28 mouse cellular contexts compared by ENCODE assay signal in genomic region chr12:58924996-58925395, GRCm38 (mm10).
DNase-seq lines count a peak whose midpoint lies in the region; ATAC-seq and TF ChIP-seq lines count a peak whose summit lies in the region.
"Had no signal": no experiment of that assay in that cellular context is flagged by ENCODE, and none has a peak within 500 bp of the region (broad histone marks: within the 10 kb centered on the region; RNA-seq: fewer than 3 reads in every experiment).

No protein-coding gene starts in this region.

- H3K4me2 ChIP-seq in CH12.LX (ENCODE audit: insufficient read depth, low read depth, poor library complexity, severe bottlenecking): no peak overlapping the region
- no peak overlapping the region for H3K4me2 ChIP-seq in lung, postnatal 0 days (replicated peaks; ENCODE audit: low read depth, low read length)
- H3K4me2 ChIP-seq: embryonic facial prominence, embryonic 12.5 days; embryonic facial prominence, embryonic 15.5 days; heart, embryonic 13.5 days; hindbrain, embryonic 14.5 days had no signal

- no peak for TF ChIP-seq RAD21 in CH12.LX (IDR thresholded peaks at IDR 0.05; ENCODE audit: low read depth, low read length)

- H3K27ac ChIP-seq in CH12.LX (ENCODE audit: insufficient read depth, low read depth): no peak overlapping the region
- H3K27ac ChIP-seq in ES-E14 (ENCODE audit: insufficient read depth, low read depth, low read length, poor library complexity, severe bottlenecking): no peak overlapping the region
- H3K27ac ChIP-seq in lung, postnatal 0 days (ENCODE audit: low read length): no peak overlapping the region
- H3K27ac ChIP-seq: embryonic facial prominence, embryonic 12.5 days; embryonic facial prominence, embryonic 15.5 days; gastrocnemius, adult 2 months; heart, embryonic 13.5 days; hindbrain, embryonic 14.5 days; hindbrain, postnatal 0 days had no signal

- H3K79me2 ChIP-seq in CH12.LX (replicated peaks; ENCODE audit: control insufficient read depth, extremely low read depth, insufficient read depth, poor library complexity, severe bottlenecking): no peaks in the 10 kb centered on the region

- H3K27me3 ChIP-seq in CH12.LX (replicated peaks): no peaks in the 10 kb centered on the region
- H3K27me3 ChIP-seq in lung, postnatal 0 days (replicated peaks; ENCODE audit: insufficient read depth, low read length): no peaks in the 10 kb centered on the region
- H3K27me3 ChIP-seq: embryonic facial prominence, embryonic 12.5 days; embryonic facial prominence, embryonic 15.5 days; heart, embryonic 13.5 days had no signal

- H3K4me1 ChIP-seq in CH12.LX (ENCODE audit: control insufficient read depth in 1 of 2, insufficient read depth in 2 of 2) (peaks cover 6 to 11% of the 10 kb centered on the region in 2 experiments), ES-E14 (ENCODE audit: control insufficient read depth in 2 of 2, insufficient read depth in 2 of 2, low read length in 2 of 2, poor library complexity in 1 of 2) (no peaks in the 10 kb centered on the region; a peak in 1 of 4 replicates)
- H3K4me1 ChIP-seq in lung, postnatal 0 days (ENCODE audit: insufficient read depth, low read depth, low read length): no peaks in the 10 kb centered on the region
- H3K4me1 ChIP-seq: embryonic facial prominence, embryonic 12.5 days; embryonic facial prominence, embryonic 15.5 days; heart, embryonic 13.5 days had no signal

- no peak overlapping the region for H3K9ac ChIP-seq in CH12.LX (ENCODE audit: insufficient read depth, low read depth)
- H3K9ac ChIP-seq in ES-E14 (ENCODE audit: insufficient read depth, low read depth, low read length, poor library complexity, severe bottlenecking): no peak overlapping the region
- no peak overlapping the region for H3K9ac ChIP-seq in lung, postnatal 0 days (replicated peaks; ENCODE audit: low read depth)
- H3K9ac ChIP-seq: embryonic facial prominence, embryonic 12.5 days; embryonic facial prominence, embryonic 15.5 days; forebrain, postnatal 0 days; heart, embryonic 13.5 days; hindbrain, embryonic 14.5 days had no signal

- H3K4me3 ChIP-seq in CH12.LX (replicated peaks in 1 of 3; ENCODE audit: low read depth in 2 of 3, low read length in 2 of 3, poor library complexity in 1 of 3): no peak overlapping the region
- H3K4me3 ChIP-seq in ES-E14 (ENCODE audit: insufficient read depth in 1 of 2, low read depth in 1 of 2, low read length in 2 of 2, poor library complexity in 1 of 2, severe bottlenecking in 1 of 2): no peak overlapping the region
- H3K4me3 ChIP-seq in lung, postnatal 0 days (ENCODE audit: low read depth, low read length): no peak overlapping the region
- H3K4me3 ChIP-seq: embryonic facial prominence, embryonic 12.5 days; embryonic facial prominence, embryonic 15.5 days; gastrocnemius, adult 2 months; heart, embryonic 13.5 days had no signal

- TF ChIP-seq CTCF in CH12.LX (conservative IDR thresholded peaks at IDR 0.05 in 1 of 2, IDR thresholded peaks at IDR 0.05 in 1 of 2; ENCODE audit: low read depth in 2 of 2, low read length in 2 of 2): no peak
- no peak for TF ChIP-seq CTCF in lung, postnatal 0 days (IDR thresholded peaks at IDR 0.05)

- dilution Hi-C loops in CH12.LX (cut with MboI; ENCODE audit: extremely low pct_ligation_motif_present, extremely low pct_unique_long_range_greater_than_20kb, low sequenced_read_pairs): no loop called here

- DNase-seq in CH12.LX (ENCODE audit: extremely low read depth) (no peak), ES-E14 (ENCODE audit: low read depth, low spot score) (no peak), R1 (ENCODE audit: low read depth, low spot score) (peak; percentile 64)
- DNase-seq in lung, postnatal 0 days (ENCODE audit: low spot score): no peak
- no peak for DNase-seq in kidney, postnatal 4 days
- no peak for DNase-seq in left cerebral cortex, adult 9 months (ENCODE audit: low spot score in 2 of 2)
- DNase-seq: adrenal gland, adult 2 months; adrenal gland, postnatal 14 days; B cell, adult 2 months; cerebellum, adult 11 months; cerebellum, adult 2 months; cerebellum, adult 9-11 months; cerebellum, postnatal 25 days; forebrain, postnatal 0 days; gastrocnemius, adult 2 months; gastrocnemius, postnatal 14 days; heart, adult 11 months; heart, postnatal 14 days; heart, postnatal 4 days had no signal

- 84% methylated on average over 15 of the region's 15 CpGs for WGBS in lung, postnatal 0 days

- H3K36me3 ChIP-seq in CH12.LX (replicated peaks in 1 of 2; ENCODE audit: control insufficient read depth in 1 of 2, insufficient read depth in 1 of 2, low read length in 1 of 2) (no peaks in the 10 kb centered on the region), ES-E14 (ENCODE audit: control insufficient read depth, insufficient read depth, low read length, poor library complexity, severe bottlenecking) (no peaks in the 10 kb centered on the region)
- no peaks in the 10 kb centered on the region for H3K36me3 ChIP-seq in lung, postnatal 0 days (ENCODE audit: insufficient read depth, low read length)
- H3K36me3 ChIP-seq: embryonic facial prominence, embryonic 12.5 days; embryonic facial prominence, embryonic 15.5 days; G1E; heart, embryonic 13.5 days had no signal

- H3K9me3 ChIP-seq in CH12.LX (replicated peaks; ENCODE audit: low read length) (no peaks in the 10 kb centered on the region), ES-E14 (ENCODE audit: control insufficient read depth, insufficient read depth, low read depth, low read length) (no peaks in the 10 kb centered on the region)
- no peaks in the 10 kb centered on the region for H3K9me3 ChIP-seq in lung, postnatal 0 days (ENCODE audit: low read length)
- H3K9me3 ChIP-seq: embryonic facial prominence, embryonic 12.5 days; embryonic facial prominence, embryonic 15.5 days; G1E; heart, embryonic 13.5 days had no signal

- TF ChIP-seq EP300 in CH12.LX (IDR thresholded peaks at IDR 0.05; ENCODE audit: low read length): no peak
- no peak for TF ChIP-seq EP300 in lung, postnatal 0 days (IDR thresholded peaks at IDR 0.05)

- no peak for TF ChIP-seq POLR2A in CH12.LX (IDR thresholded peaks at IDR 0.05; ENCODE audit: low read depth, low read length)

- no peak for ATAC-seq in lung, postnatal 0 days
- ATAC-seq: forebrain, embryonic 14.5 days; forebrain, postnatal 0 days; hindbrain, postnatal 0 days; inflammation-experienced regulatory T-cells, adult 6 months; intestine, embryonic 16.5 days had no signal

- in situ Hi-C loops in CH12.LX (cut with MboI; ENCODE audit: low pct_ligation_motif_present, low pct_unique_long_range_greater_than_20kb, low sequenced_read_pairs) (loop anchor here (25.0 kb wide), 1 partner anchor 113 kb away; no protein-coding TSS in a partner anchor), ES-E14 (cut with MboI; ENCODE audit: low sequenced_read_pairs in 2 of 2, unreplicated experiment in 2 of 2) (loop anchor here in 1 of 2 experiments (25.0 kb wide), 1 partner anchor 1088 kb away; no protein-coding TSS in a partner anchor)

TF ChIP-seq in CH12.LX, 34 proteins besides CTCF, POLR2A, EP300 and RAD21:
- TF ChIP-seq NRF1 (IDR thresholded peaks at IDR 0.05; ENCODE audit: low read depth, low read length) (0 out of 2 replicates have a peak, but pooled peaks have one; percentile 27), MYC (IDR thresholded peaks at IDR 0.05; ENCODE audit: low read depth, low read length) (no peak)

TF ChIP-seq in ES-E14, 5 proteins besides CTCF, POLR2A, EP300 and RAD21:
- peak; percentile 84 for TF ChIP-seq ZNF384 (IDR thresholded peaks at IDR 0.05; ENCODE audit: low read depth, low read length)
- TF ChIP-seq MAFK (IDR thresholded peaks at IDR 0.05; ENCODE audit: insufficient read depth, low read depth, low read length): no peak
- no peak for TF ChIP-seq ZC3H11A (IDR thresholded peaks at IDR 0.05; ENCODE audit: borderline replicate concordance, low read depth, low read length)
